Mouse (Mus musculus) megakaryocyte, embryonic 14.5 days (primary cell): ENCODE results near the gene Prepl.

Experiments used
- FLI1 ChIP-seq: IDR thresholded peaks from 2 replicates; pipeline ENCODE4 v1.6.1; 2012; ENCODE audit warnings: low read length, inconsistent platforms, mixed read lengths
- GATA1 ChIP-seq: IDR thresholded peaks from 3 replicates; pipeline ENCODE4 v1.6.1; 2012; ENCODE audit warnings: mixed read lengths, low read length, inconsistent platforms, borderline replicate concordance

- TF ChIP-seq GATA1 = no peak
- TF ChIP-seq FLI1 = no peak
Measured at GRCm38 (mm10) chr17:85045160-85045559, 44.9 kb downstream of the Prepl start.
